Mouse (Mus musculus): ENCODE measurements around the gene Thumpd2. TPM values are rescaled to one million over a fixed set of nuclear protein-coding genes. Genes with fewer than 3 reads are reported as not detected.

The Thumpd2 gene
- total RNA-seq, 2 experiments from 2014 or later = 4.6 TPM

GRCm38 (mm10) chr17:80981721-80982411 lies 83.0 kb downstream of the Thumpd2 start:
- intact Hi-C loops (cut with DNase I) = loop anchor here (1.0 to 5.0 kb wide), 5 partner anchors 105 to 361 kb away; partner anchors contain the start of gene Map4k3
- no peak for DNase-seq

GRCm38 (mm10) chr17:80980096-80980495 lies 84.8 kb downstream of the Thumpd2 start:
- DNase-seq = no peak
- intact Hi-C loops (cut with DNase I) = loop anchor here (5.0 kb wide), 2 partner anchors 153 to 253 kb away; partner anchors contain the start of gene Map4k3

GRCm38 (mm10) chr17:80977245-80977644 lies 87.6 kb downstream of the Thumpd2 start:
- intact Hi-C loops (cut with DNase I) = no loop called here
- DNase-seq = no peak

Other genes starting within 250 kb of the Thumpd2 start
- 1 to 10 TPM in 1 of 2 experiments, under 1 TPM in 1; 0.78 to 1.6 TPM for gene Tmem178, start 120.5 kb downstream of the Thumpd2 start, total RNA-seq (2021)

Measured in heart, postnatal 14 days (tissue).